ENCODE assay signal across 11 mouse cellular contexts in genomic region chr1:192755685-192756606, GRCm38 (mm10). TPM values are rescaled to one million over a fixed set of nuclear protein-coding genes. Genes with fewer than 3 reads are reported as not detected.
DNase-seq lines count a peak whose midpoint lies in the region; ATAC-seq lines count a peak whose summit lies in the region.
"Had no signal": no experiment of that assay in that cellular context is flagged by ENCODE, and none has a peak within 500 bp of the region (broad histone marks: within the 10 kb centered on the region; RNA-seq: fewer than 3 reads in every experiment).

No protein-coding gene starts in this region.

- ATAC-seq in hindbrain, embryonic 11.5 days (ENCODE audit: low FRiP score), result peak; percentile 91
- peak; percentile 67 for ATAC-seq in midbrain, embryonic 16.5 days

- no peaks in the 10 kb centered on the region for H3K27me3 ChIP-seq in hindbrain, embryonic 11.5 days (ENCODE audit: control insufficient read depth, insufficient read depth, low read length)
- no peaks in the 10 kb centered on the region for H3K27me3 ChIP-seq in midbrain, embryonic 16.5 days (ENCODE audit: control insufficient read depth, insufficient read depth, low read depth, low read length)

- H3K9me3 ChIP-seq in hindbrain, embryonic 11.5 days (ENCODE audit: control insufficient read depth, low read length), result no peaks in the 10 kb centered on the region
- H3K9me3 ChIP-seq in midbrain, embryonic 16.5 days (replicated peaks; ENCODE audit: control insufficient read depth, low read length, poor library complexity, severe bottlenecking), result no peaks in the 10 kb centered on the region

- peak overlapping the region; percentile 82 for H3K27ac ChIP-seq in hindbrain, embryonic 11.5 days (ENCODE audit: low read depth, low read length)
- peak overlapping the region; percentile 4; the same call in 1 of the 2 replicates for H3K27ac ChIP-seq in midbrain, embryonic 16.5 days (ENCODE audit: low read length)
- H3K27ac ChIP-seq: layer of hippocampus, adult 2 months had no signal

- no peak overlapping the region for H3K4me3 ChIP-seq in hindbrain, embryonic 11.5 days (ENCODE audit: low read depth, low read length)
- H3K4me3 ChIP-seq in midbrain, embryonic 16.5 days (ENCODE audit: low read depth, low read length), result no peak overlapping the region
- H3K4me3 ChIP-seq: layer of hippocampus, adult 2 months had no signal

- DNase-seq in Muller cell, postnatal 12 days (ENCODE audit: inconsistent ontology term), result peak; percentile 33
- peak; percentile 69 for DNase-seq in brain, embryonic 18.5 days (ENCODE audit: low read depth, low spot score)
- DNase-seq in hindbrain, embryonic 11.5 days (ENCODE audit: low spot score), result peak; percentile 66
- no peak for DNase-seq in cerebellum, adult 18-20 months
- no peak for DNase-seq in urinary bladder, postnatal 14 days (ENCODE audit: low spot score)
- no peak for DNase-seq in spleen, postnatal 14 days (ENCODE audit: low spot score in 2 of 2)
- DNase-seq: cerebellum, postnatal 14 days; spleen, adult 18-20 months; thymus, postnatal 25 days had no signal

- 44% methylated on average over 13 of the region's 13 CpGs for WGBS in hindbrain, embryonic 11.5 days
- 30% methylated on average over 13 of the region's 13 CpGs for WGBS in midbrain, embryonic 16.5 days

- peak overlapping the region; percentile 40; the same call in 1 of the 2 replicates for H3K9ac ChIP-seq in hindbrain, embryonic 11.5 days (ENCODE audit: low read depth, low read length)
- no peak overlapping the region for H3K9ac ChIP-seq in midbrain, embryonic 16.5 days (ENCODE audit: low read depth, low read length)

- no peaks in the 10 kb centered on the region for H3K36me3 ChIP-seq in hindbrain, embryonic 11.5 days (ENCODE audit: control insufficient read depth, insufficient read depth, low read length)
- no peaks in the 10 kb centered on the region for H3K36me3 ChIP-seq in midbrain, embryonic 16.5 days (ENCODE audit: control insufficient read depth, insufficient read depth, low read length)

- H3K4me1 ChIP-seq in hindbrain, embryonic 11.5 days (replicated peaks; ENCODE audit: control insufficient read depth, insufficient read depth, low read length), result peaks cover 5% of the 10 kb centered on the region; the same call in 1 of the 2 replicates
- H3K4me1 ChIP-seq in midbrain, embryonic 16.5 days (ENCODE audit: control insufficient read depth, insufficient read depth, low read length), result peaks cover 7% of the 10 kb centered on the region; the same call in 1 of the 2 replicates

- H3K4me2 ChIP-seq in hindbrain, embryonic 11.5 days (replicated peaks; ENCODE audit: low read depth, low read length), result 0 out of 2 replicates have a peak overlapping the region, but pooled peaks have one; percentile 7
- no peak overlapping the region for H3K4me2 ChIP-seq in midbrain, embryonic 16.5 days (ENCODE audit: low read length)

RNA-seq across cellular contexts. Expression of gene Hhat, which starts 15.1 kb away (rescaled TPM):
- 5.5 and 8.0 TPM in 2 replicates for polyA plus RNA-seq in hindbrain, embryonic 11.5 days (2014; fragmentation: Nextera tagmentation; extraction: Ambion mirVana)
- polyA plus RNA-seq in midbrain, embryonic 16.5 days (2015; fragmentation: Nextera tagmentation; extraction: Ambion mirVana), result 3.3 and 3.4 TPM in 2 replicates

Comparison
In these comparisons a context has a peak if more than half of its experiments do, and no peak if none do; other contexts are left out.
1. DNase-seq: peak in Muller cell, postnatal 12 days (single experiment), brain, embryonic 18.5 days (single experiment) and hindbrain, embryonic 11.5 days (single experiment); none in cerebellum, adult 18-20 months (0 of 2), urinary bladder, postnatal 14 days (single experiment) and spleen, postnatal 14 days (0 of 2).